Mouse (Mus musculus): ENCODE measurements around the gene Bpifb9a. TPM values are rescaled to one million over a fixed set of nuclear protein-coding genes. Genes with fewer than 3 reads are reported as not detected.

The Bpifb9a gene
- not detected in 2 replicates for polyA plus RNA-seq (2012; rRNA removed)

DNA sequence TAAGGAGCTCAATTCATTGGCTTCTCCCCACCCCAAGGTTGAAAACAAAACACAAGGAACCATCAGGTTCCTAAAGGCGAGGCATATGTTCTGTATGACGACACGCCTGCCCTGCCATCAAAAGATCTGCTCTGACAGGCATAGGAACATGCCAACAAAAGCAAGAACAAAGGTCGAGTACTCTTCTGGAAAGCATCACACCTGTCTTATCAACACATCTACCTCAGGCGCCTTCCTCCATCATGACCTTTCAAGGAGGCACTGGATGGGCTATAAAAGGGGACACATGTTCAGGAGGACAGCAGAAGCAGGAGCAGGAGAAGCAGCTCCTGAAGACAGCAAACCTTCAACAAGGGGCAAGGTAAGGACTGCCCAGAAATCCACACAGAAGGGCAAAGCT lies at the start of gene Bpifb9a:
Bpifb9a (plus strand) TSS at position 301 of the 400 bp plus-strand sequence.

DNA sequence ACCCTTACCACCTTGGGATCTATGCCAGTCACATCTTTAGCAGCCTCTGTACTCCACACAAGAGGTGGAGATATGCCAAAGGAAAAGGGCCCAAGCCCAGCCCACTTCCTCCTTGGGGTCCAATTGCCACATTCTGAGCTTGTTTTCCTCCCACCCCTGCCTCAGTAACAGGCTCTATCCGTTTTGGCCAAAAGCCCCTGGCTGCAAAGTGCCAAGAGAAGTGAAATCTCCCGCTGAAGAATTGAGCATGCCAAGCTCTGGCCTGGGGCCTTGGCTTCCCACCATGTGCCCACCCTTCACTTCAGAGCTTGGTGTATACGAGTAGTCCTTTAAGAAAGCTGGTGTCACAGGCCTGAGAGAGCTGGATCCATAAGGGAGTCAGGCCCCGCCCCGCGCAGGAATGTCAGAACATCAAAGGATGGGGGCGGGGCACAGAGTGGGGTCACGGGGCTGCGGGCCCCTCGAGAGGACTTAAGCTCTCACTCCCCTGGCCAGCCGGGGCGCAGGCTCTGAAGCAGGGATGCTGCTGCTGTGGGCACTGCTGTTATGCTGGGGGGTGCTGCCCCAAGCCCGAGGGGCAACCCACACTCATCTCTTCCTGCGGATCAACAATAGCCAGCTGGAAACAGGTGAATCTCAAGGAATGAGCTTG lies 34.3 kb upstream of the Bpifb9a start, which contains the start of gene Bpifb5:
Bpifb5 (plus strand) TSS at position 478 of the 652 bp plus-strand sequence.

DNA sequence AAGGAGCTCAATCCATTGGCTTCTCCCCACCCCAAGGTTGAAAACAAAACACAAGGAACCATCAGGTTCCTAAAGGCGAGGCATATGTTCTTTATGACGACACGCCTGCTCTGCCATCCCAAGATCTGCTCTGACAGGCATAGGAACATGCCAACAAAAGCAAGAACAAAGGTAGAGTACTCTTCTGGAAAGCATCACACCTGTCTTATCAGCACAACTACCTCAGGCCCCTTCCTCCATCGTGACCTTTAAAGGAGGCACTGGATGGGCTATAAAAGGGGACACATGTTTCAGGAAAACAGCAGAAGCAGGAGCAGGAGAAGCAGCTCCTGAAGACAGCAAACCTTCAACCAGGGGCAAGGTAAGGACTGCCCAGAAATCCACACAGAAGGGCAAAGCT lies 49.3 kb downstream of the Bpifb9a start, which contains the start of gene Bpifb9b:
Bpifb9b (plus strand) TSS at position 301 of the 400 bp plus-strand sequence.

Other genes with a start within 250 kb of the Bpifb9a start
- not detected in 2 replicates for gene Bpifa2, start 249.6 kb upstream of the Bpifb9a start, polyA plus RNA-seq (2012; rRNA removed)
- gene Bpifa3, start 127.5 kb upstream of the Bpifb9a start, polyA plus RNA-seq (2012; rRNA removed): not detected in 2 replicates
- 0.05 TPM in 1 of 2 replicates, not detected in the other for gene Bpifa1, start 115.0 kb upstream of the Bpifb9a start, polyA plus RNA-seq (2012; rRNA removed)
- not detected in 2 replicates for gene Bpifa5, start 95.2 kb upstream of the Bpifb9a start, polyA plus RNA-seq (2012; rRNA removed)
- gene Bpifb1, start 67.0 kb upstream of the Bpifb9a start, polyA plus RNA-seq (2012; rRNA removed): 0.22 and 0.23 TPM in 2 replicates
- not detected in 2 replicates for gene Bpifb5, start 34.1 kb upstream of the Bpifb9a start, polyA plus RNA-seq (2012; rRNA removed)
- gene Bpifb9b, start 49.4 kb downstream of the Bpifb9a start, polyA plus RNA-seq (2012; rRNA removed): not detected in 2 replicates
- gene Cdk5rap1, start 115.2 kb downstream of the Bpifb9a start, polyA plus RNA-seq (2012; rRNA removed): 7.7 and 12.4 TPM in 2 replicates
- 1.5 TPM in 2 replicates for gene Snta1, start 150.2 kb downstream of the Bpifb9a start, polyA plus RNA-seq (2012; rRNA removed)
- 3.8 and 4.3 TPM in 2 replicates for gene Cbfa2t2, start 178.6 kb downstream of the Bpifb9a start, polyA plus RNA-seq (2012; rRNA removed)

Measured in liver, embryonic 14 days (tissue).